Mouse (Mus musculus): ENCODE data around the gene Cox5a.

DNA sequence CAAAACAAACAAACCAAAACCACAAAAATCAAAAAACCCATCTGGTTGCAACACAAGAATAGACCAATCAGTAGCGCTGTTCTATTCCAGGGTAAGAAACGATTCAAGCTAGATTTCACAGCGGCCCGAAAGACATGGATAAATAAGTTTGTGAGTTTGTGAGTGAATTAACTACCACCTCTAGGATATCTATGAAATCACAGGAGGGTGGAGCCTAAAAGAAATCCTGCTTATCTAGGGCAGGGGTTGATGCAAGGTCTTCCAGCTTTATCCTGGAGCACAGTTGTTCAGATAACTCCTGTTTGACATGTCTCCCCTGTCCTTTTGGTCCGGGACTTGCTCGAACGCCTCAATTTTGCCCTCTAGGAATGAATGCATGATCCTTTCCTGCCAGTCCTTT, 39.2 kb downstream of the Cox5a start:
- TF ChIP-seq EP300 (IDR thresholded peaks at IDR 0.05; ENCODE audit: low read depth) = no peak
- TF ChIP-seq CTCF (IDR thresholded peaks at IDR 0.05; ENCODE audit: low read depth) = no peak
